Mouse (Mus musculus): ENCODE measurements around the gene Zfp775. TPM values are rescaled to one million over a fixed set of nuclear protein-coding genes. Genes with fewer than 3 reads are reported as not detected.

Gene Zfp775
- polyA plus RNA-seq, 1 experiment from 2014 or later, result 8.7 TPM

GRCm38 (mm10) chr6:48650041-48650440 lies 48.2 kb downstream of the Zfp775 start:
- ChIA-PET POLR2A (no interaction called here), CTCF (interaction anchor here (1.0 to 1.1 kb wide), 3 partner anchors 13 to 117 kb away, joined by 3 to 5 read pairs (median 3); no protein-coding TSS in a partner anchor)
- no peak for ATAC-seq
- in situ Hi-C loops (cut with MboI; ENCODE audit: low pct_unique_long_range_greater_than_20kb), result no loop called here
- no peak for TF ChIP-seq CTCF (IDR thresholded peaks at IDR 0.05)
- DNase-seq (ENCODE audit: low read depth, low spot score), result no peak
- no peaks in the 10 kb centered on the region for H3K27me3 ChIP-seq

GRCm38 (mm10) chr6:48658721-48659120 lies 56.9 kb downstream of the Zfp775 start:
- H3K27me3 ChIP-seq, result no peaks in the 10 kb centered on the region
- DNase-seq (ENCODE audit: low read depth, low spot score) (no peak), ATAC-seq (no peak)
- ChIA-PET CTCF (no interaction called here), POLR2A (interaction anchor here (0.6 kb wide), 1 partner anchor 113 kb away, joined by 3 read pairs; no protein-coding TSS in a partner anchor)
- no peak for TF ChIP-seq CTCF (IDR thresholded peaks at IDR 0.05)
- in situ Hi-C loops (cut with MboI; ENCODE audit: low pct_unique_long_range_greater_than_20kb), result no loop called here

- CTCF ChIA-PET, result no interaction called here
- no peak for TF ChIP-seq CTCF (IDR thresholded peaks at IDR 0.05)
- ATAC-seq (no peak), DNase-seq (ENCODE audit: low read depth, low spot score) (no peak)
- in situ Hi-C loops (cut with MboI; ENCODE audit: low pct_unique_long_range_greater_than_20kb), result no loop called here
- POLR2A ChIA-PET, result no interaction called here
- H3K27me3 ChIP-seq, result no peaks in the 10 kb centered on the region
Observed at GRCm38 (mm10) chr6:48664750-48665149, 62.9 kb downstream of the Zfp775 start.

GRCm38 (mm10) chr6:48665471-48665870 lies 63.6 kb downstream of the Zfp775 start:
- TF ChIP-seq CTCF (IDR thresholded peaks at IDR 0.05), result no peak
- in situ Hi-C loops (cut with MboI; ENCODE audit: low pct_unique_long_range_greater_than_20kb), result no loop called here
- ChIA-PET POLR2A (no interaction called here), CTCF (no interaction called here)
- DNase-seq (ENCODE audit: low read depth, low spot score) (no peak), ATAC-seq (no peak)
- H3K27me3 ChIP-seq, result no peaks in the 10 kb centered on the region

GRCm38 (mm10) chr6:48666159-48666586 lies 64.3 kb downstream of the Zfp775 start:
- in situ Hi-C loops (cut with MboI; ENCODE audit: low pct_unique_long_range_greater_than_20kb), result no loop called here
- ChIA-PET CTCF (interaction anchor here (0.6 kb wide), 1 partner anchor 250 kb away, joined by 3 read pairs; no protein-coding TSS in a partner anchor), POLR2A (no interaction called here)
- TF ChIP-seq CTCF (IDR thresholded peaks at IDR 0.05), result no peak
- H3K27me3 ChIP-seq, result no peaks in the 10 kb centered on the region
- DNase-seq (ENCODE audit: low read depth, low spot score), result no peak
- no peak for ATAC-seq

GRCm38 (mm10) chr6:48668022-48668421 lies 66.2 kb downstream of the Zfp775 start:
- no peak for TF ChIP-seq CTCF (IDR thresholded peaks at IDR 0.05)
- DNase-seq (ENCODE audit: low read depth, low spot score) (no peak), ATAC-seq (no peak)
- in situ Hi-C loops (cut with MboI; ENCODE audit: low pct_unique_long_range_greater_than_20kb), result no loop called here
- ChIA-PET POLR2A (no interaction called here), CTCF (interaction anchor here (0.9 kb wide), 1 partner anchor 21 kb away, joined by 3 read pairs; the partner anchor contains the start of gene Gimap8)
- H3K27me3 ChIP-seq, result no peaks in the 10 kb centered on the region

GRCm38 (mm10) chr6:48669446-48669969 lies 67.6 kb downstream of the Zfp775 start:
- DNase-seq (ENCODE audit: low read depth, low spot score), result no peak
- ChIA-PET POLR2A (no interaction called here), CTCF (interaction anchor here (1.3 kb wide), 1 partner anchor 12 kb away, joined by 4 read pairs; no protein-coding TSS in a partner anchor)
- in situ Hi-C loops (cut with MboI; ENCODE audit: low pct_unique_long_range_greater_than_20kb), result no loop called here
- H3K27me3 ChIP-seq, result no peaks in the 10 kb centered on the region
- no peak for TF ChIP-seq CTCF (IDR thresholded peaks at IDR 0.05)
- ATAC-seq, result no peak

Other genes with a start within 250 kb of the Zfp775 start
- gene Krba1, start 206.5 kb upstream of the Zfp775 start, polyA plus RNA-seq (2021), result 36.0 TPM
- gene Zfp467, start 156.2 kb upstream of the Zfp775 start, polyA plus RNA-seq (2021), result 30.7 TPM
- 0.05 TPM for gene Sspo, start 153.8 kb upstream of the Zfp775 start, polyA plus RNA-seq (2021)
- gene Atp6v0e2, start 64.4 kb upstream of the Zfp775 start, polyA plus RNA-seq (2021), result 97.0 TPM
- 21.5 TPM for gene Lrrc61, start 47.3 kb upstream of the Zfp775 start, polyA plus RNA-seq (2021)
- 0.22 TPM for gene Rarres2, start 29.3 kb upstream of the Zfp775 start, polyA plus RNA-seq (2021)
- gene Gm45021, start 12.5 kb upstream of the Zfp775 start, polyA plus RNA-seq (2021), result not detected
- 44.2 TPM for gene Repin1, start 8.2 kb upstream of the Zfp775 start, polyA plus RNA-seq (2021)
- 0.62 TPM for gene Gm44965, start 8.1 kb upstream of the Zfp775 start, polyA plus RNA-seq (2021)
- 25.6 TPM for gene AI854703, start 24.7 kb downstream of the Zfp775 start, polyA plus RNA-seq (2021)
- gene Gimap8, start 45.2 kb downstream of the Zfp775 start, polyA plus RNA-seq (2021), result 7.3 TPM
- 20.6 TPM for gene Gimap9, start 74.1 kb downstream of the Zfp775 start, polyA plus RNA-seq (2021)
- gene Gimap4, start 82.5 kb downstream of the Zfp775 start, polyA plus RNA-seq (2021), result 0.73 TPM
- not detected for gene Gimap6, start 106.2 kb downstream of the Zfp775 start, polyA plus RNA-seq (2021)
- gene Gm28053, start 116.5 kb downstream of the Zfp775 start, polyA plus RNA-seq (2021), result not detected
- gene Gimap7, start 116.6 kb downstream of the Zfp775 start, polyA plus RNA-seq (2021), result not detected
- gene Gimap1, start 137.0 kb downstream of the Zfp775 start, polyA plus RNA-seq (2021), result 0.04 TPM
- gene Gimap5, start 144.1 kb downstream of the Zfp775 start, polyA plus RNA-seq (2021), result not detected
- not detected for gene Gimap3, start 168.8 kb downstream of the Zfp775 start, polyA plus RNA-seq (2021)
- gene Tmem176a, start 238.9 kb downstream of the Zfp775 start, polyA plus RNA-seq (2021), result 1,783 TPM
- gene Tmem176b, start 239.4 kb downstream of the Zfp775 start, polyA plus RNA-seq (2021), result 2,760 TPM